Mouse (Mus musculus) brain, embryonic 14.5 days (tissue): ENCODE data around the gene Smndc1.

Experiments
- CTCF ChIP-seq: fragments of 200-500 bp; IDR thresholded peaks from 2 replicates; pipeline ENCODE4 v1.5.1; 2012; ENCODE audit warnings: inconsistent platforms, mild to moderate bottlenecking, moderate library complexity, borderline replicate concordance; ENCODE audit not compliant: insufficient read depth, insufficient read length; ENCODE audit errors: extremely low read depth
- POLR2A ChIP-seq: fragments of 200-500 bp; IDR thresholded peaks from 2 replicates; pipeline ENCODE4 v1.6.1; 2012; ENCODE audit warnings: mild to moderate bottlenecking, inconsistent platforms, borderline replicate concordance; ENCODE audit not compliant: poor library complexity, insufficient read depth, insufficient read length, severe bottlenecking; ENCODE audit errors: extremely low read depth

DNA sequence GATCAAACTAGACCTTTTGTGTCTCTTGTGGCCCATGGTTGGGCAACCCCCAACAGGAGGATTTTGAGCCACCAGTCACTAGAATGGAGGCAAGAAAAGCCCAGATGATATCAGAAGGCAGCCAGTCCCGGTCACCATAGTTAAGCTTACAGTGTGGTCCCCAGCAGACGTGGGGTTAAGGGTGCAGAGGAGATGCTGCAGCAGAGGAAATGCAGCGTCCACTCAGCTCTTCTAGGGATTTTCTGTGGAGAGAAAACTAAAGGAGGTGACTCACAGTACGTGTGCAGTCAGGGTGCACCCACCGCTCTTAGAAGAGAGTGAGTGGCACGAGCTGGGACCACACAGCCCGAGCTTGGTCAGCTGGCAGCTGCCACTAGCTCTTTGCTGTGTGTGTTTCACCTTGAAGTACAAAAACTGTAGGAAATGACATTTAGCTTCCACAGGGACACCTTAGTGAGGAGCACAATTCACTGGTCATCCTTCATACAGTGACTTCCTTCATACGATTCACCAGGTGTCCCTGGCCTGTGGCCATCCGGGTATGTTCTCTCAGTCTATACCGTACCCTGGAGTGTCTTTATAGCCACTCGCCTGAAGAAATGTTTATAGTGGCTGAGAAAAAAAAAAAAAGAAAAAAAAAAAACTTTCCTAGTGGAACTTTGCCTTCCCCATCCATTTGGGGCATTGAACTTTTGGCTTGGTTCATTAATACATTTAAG is 24.2 kb downstream of the Smndc1 start:
- TF ChIP-seq CTCF: no peak
- no peak for TF ChIP-seq POLR2A
